Mouse (Mus musculus) heart, embryonic 16.5 days (tissue): ENCODE data around the gene Dglucy. TPM values are rescaled to one million over a fixed set of nuclear protein-coding genes. Genes with fewer than 3 reads are reported as not detected.
A peak's percentile ranks its signal among the peaks of the same experiment; 100 is the strongest.

Source experiments
- ATAC-seq: fragments of 200-750 bp; cut with Nextera tagmentation; replicated peaks from 2 replicates; pipeline ENCODE4 v1.8.0; 2017; ENCODE audit warnings: moderate number of reproducible peaks; ENCODE audit not compliant: insufficient read depth, low FRiP score; ENCODE audit errors: extremely low read depth
- H3K27ac ChIP-seq: fragments of 300-500 bp; sonication (generic); 2 replicates; pipeline ENCODE4 v1.5.1; 2014; ENCODE audit warnings: mild to moderate bottlenecking, low read length, control low read depth, moderate library complexity
- H3K27me3 ChIP-seq: fragments of 300-500 bp; sonication (generic); 2 replicates; pipeline ENCODE4 v1.6.1; 2014; ENCODE audit warnings: low read length, mixed read lengths; ENCODE audit not compliant: control insufficient read depth, insufficient read depth
- H3K36me3 ChIP-seq: fragments of 300-500 bp; sonication (generic); 2 replicates; pipeline ENCODE4 v1.6.1; 2014; ENCODE audit not compliant: control insufficient read depth, insufficient read depth
- H3K4me1 ChIP-seq: fragments of 300-500 bp; sonication (generic); 2 replicates; pipeline ENCODE4 v1.6.1; 2014; ENCODE audit warnings: low read length, mixed read lengths; ENCODE audit not compliant: control insufficient read depth, insufficient read depth
- H3K4me2 ChIP-seq: fragments of 300-500 bp; sonication (generic); 2 replicates; pipeline ENCODE4 v1.6.1; 2014; ENCODE audit warnings: low read depth, mild to moderate bottlenecking, control low read depth, low read length
- H3K4me3 ChIP-seq: fragments of 300-500 bp; sonication (generic); 2 replicates; pipeline ENCODE4 v1.5.1; 2014; ENCODE audit warnings: mild to moderate bottlenecking, control low read depth, low read length
- H3K9ac ChIP-seq: fragments of 300-500 bp; sonication (generic); 2 replicates; pipeline ENCODE4 v1.6.1; 2014; ENCODE audit warnings: low read length, control low read depth
- H3K9me3 ChIP-seq: fragments of 300-500 bp; sonication (generic); replicated peaks from 2 replicates; pipeline ENCODE4 v1.6.1; 2016; ENCODE audit warnings: low read length; ENCODE audit not compliant: control insufficient read depth
- WGBS: fragments of 180-500 bp; shearing (Covaris S2); extraction: QIAGEN DNeasy Blood & Tissue Kit; methylation state at CpG from one replicate; pipeline ENCODE4 v1.1.7; 2014; 5-methylcytosine and 5-hydroxymethylcytosine counted together
- polyA plus RNA-seq: library from polyadenylated mRNA; unstranded; fragments of >200 nt; fragmentation: Nextera tagmentation; extraction: Ambion mirVana; gene quantifications from 2 replicates; pipeline ENCODE4 v1.2.1, GENCODE M21; 2015

Gene Dglucy
- polyA plus RNA-seq, 1 experiment from 2014 or later: 6.3 TPM

DNA sequence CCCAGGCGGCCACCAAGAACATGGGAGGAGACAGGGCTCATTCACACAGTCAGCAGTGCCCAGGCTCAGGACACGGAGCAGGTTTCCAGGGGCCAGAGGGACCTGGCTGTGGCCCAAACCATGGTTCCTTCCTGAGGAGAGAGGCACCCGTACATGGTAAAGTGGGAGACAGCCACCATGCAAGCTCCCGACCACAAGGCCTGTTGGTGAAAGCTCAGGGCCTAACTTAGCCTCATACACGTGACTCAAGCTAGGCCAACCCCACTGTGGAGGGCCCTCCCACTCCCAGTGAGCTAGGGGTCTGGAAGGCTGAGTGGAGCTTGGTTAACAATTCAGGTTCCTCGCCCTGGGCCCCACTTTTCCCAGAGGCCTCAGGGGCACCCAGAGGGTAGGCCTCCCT is 99.1 kb downstream of the Dglucy start:
- 64% methylated on average over 6 of the region's 6 CpGs for WGBS
- Histone ChIP-seq H3K4me1 (no peaks in the 10 kb centered on the region), H3K36me3 (no peaks in the 10 kb centered on the region), H3K27ac (no peak overlapping the region), H3K27me3 (no peaks in the 10 kb centered on the region), H3K9ac (no peak overlapping the region), H3K4me2 (no peak overlapping the region), H3K4me3 (no peak overlapping the region), H3K9me3 (no peaks in the 10 kb centered on the region)
- ATAC-seq: no peak; the same call in 1 of the 2 replicates

DNA sequence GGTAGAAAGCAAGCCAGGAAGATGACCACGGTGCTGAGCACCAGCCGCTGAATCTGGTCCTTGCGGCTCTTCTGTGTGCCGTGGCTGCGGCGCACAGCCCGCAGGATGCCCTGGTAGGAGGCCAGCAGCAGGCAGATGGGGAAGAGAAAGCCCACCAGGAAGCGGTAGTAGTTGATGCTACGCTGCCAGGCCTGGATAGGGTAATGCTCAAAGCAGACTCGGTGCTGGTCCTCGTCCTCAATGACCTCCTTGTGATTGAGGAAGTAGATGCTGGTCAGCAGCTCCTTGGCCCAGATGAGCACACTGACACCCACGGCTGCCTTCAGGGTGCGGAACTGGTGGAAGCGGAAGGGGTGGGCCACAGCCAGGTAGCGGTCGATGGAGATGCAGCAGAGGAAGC is 99.7 kb downstream of the Dglucy start:
- no peak overlapping the region for H3K27ac ChIP-seq
- no peak overlapping the region for H3K4me2 ChIP-seq
- H3K9ac ChIP-seq: no peak overlapping the region
- no peaks in the 10 kb centered on the region for H3K4me1 ChIP-seq
- no peak for ATAC-seq
- H3K36me3 ChIP-seq: no peaks in the 10 kb centered on the region
- WGBS: 89% methylated on average over 16 of the region's 16 CpGs
- no peaks in the 10 kb centered on the region for H3K9me3 ChIP-seq
- H3K27me3 ChIP-seq: no peaks in the 10 kb centered on the region
- H3K4me3 ChIP-seq: no peak overlapping the region

DNA sequence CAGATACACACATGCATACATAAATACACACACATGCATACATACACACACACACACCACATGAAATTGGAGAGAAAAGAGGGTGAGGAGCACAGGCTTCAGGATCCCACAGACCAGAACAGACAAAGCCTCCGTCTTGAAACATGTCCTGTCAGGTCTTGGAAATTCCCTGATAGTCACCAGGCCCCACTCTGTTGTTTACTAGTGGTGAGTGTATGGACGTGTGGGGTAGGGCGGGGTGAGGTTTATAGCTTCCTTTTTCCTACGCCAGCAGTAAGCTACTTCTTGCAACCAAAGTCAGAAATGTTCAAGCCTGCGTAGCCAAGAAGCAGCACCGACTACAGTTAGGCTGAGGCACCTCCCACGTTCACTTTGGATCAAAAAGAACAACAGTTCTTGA is 104.3 kb downstream of the Dglucy start:
- Histone ChIP-seq H3K4me2 (no peak overlapping the region), H3K9me3 (no peaks in the 10 kb centered on the region), H3K4me1 (0 out of 2 replicates have a peak, but pooled peaks cover 2% of the 10 kb centered on the region), H3K27ac (no peak overlapping the region; the same call in 1 of the 2 replicates), H3K27me3 (no peaks in the 10 kb centered on the region), H3K36me3 (no peaks in the 10 kb centered on the region), H3K4me3 (no peak overlapping the region), H3K9ac (no peak overlapping the region)
- WGBS: 60% methylated on average over 7 of the region's 7 CpGs
- ATAC-seq: no peak

DNA sequence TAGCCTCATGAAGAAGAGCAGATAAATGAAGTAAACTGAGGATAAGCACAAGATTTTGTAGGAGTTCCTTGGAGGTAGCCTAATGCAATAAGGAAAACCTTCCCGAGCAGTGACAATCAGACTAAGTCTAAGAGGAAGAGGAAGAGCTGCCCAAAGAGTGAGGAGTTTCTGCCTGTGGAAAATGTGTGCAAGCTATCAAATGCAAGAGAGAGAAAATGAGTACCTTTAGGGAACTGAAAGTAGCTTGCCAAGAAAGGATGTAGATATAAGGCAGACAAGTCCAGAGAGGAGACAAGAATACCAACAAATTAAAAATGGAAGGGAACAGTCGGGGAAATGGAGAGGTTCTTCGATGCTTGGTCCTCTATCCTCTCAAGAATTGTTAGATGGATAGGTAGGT is 106.7 kb downstream of the Dglucy start:
- no peak overlapping the region for H3K9ac ChIP-seq
- H3K27me3 ChIP-seq: no peaks in the 10 kb centered on the region
- no peak overlapping the region for H3K27ac ChIP-seq
- no peaks in the 10 kb centered on the region; the same call in 1 of the 2 replicates for H3K9me3 ChIP-seq
- WGBS: 80% methylated on average over 3 of the region's 3 CpGs
- H3K4me1 ChIP-seq: 0 out of 2 replicates have a peak, but pooled peaks cover 2% of the 10 kb centered on the region
- H3K4me2 ChIP-seq: no peak overlapping the region
- no peak overlapping the region for H3K4me3 ChIP-seq
- no peak for ATAC-seq
- H3K36me3 ChIP-seq: no peaks in the 10 kb centered on the region

DNA sequence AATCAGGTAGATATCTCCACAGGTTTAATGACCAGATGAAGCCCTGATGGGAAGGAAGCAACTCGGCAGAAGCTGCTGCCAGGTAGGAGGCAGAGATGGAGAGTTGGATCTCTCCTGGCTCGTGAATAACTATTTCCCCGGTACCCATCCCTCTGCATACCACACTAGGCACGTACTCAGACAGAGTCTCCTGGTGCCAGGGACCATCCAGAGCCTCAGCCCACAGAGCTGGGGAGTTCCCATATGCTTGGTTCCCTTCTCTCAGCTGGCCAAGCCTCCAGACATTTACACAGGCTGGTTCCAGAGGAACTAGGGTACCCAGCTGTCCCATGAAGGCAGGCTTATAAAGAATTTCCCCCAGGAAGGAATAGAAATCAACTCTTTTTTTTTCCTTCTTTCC is 108.0 kb downstream of the Dglucy start:
- no peaks in the 10 kb centered on the region for H3K27me3 ChIP-seq
- ATAC-seq: no peak
- 85% methylated on average over 4 of the region's 4 CpGs for WGBS

DNA sequence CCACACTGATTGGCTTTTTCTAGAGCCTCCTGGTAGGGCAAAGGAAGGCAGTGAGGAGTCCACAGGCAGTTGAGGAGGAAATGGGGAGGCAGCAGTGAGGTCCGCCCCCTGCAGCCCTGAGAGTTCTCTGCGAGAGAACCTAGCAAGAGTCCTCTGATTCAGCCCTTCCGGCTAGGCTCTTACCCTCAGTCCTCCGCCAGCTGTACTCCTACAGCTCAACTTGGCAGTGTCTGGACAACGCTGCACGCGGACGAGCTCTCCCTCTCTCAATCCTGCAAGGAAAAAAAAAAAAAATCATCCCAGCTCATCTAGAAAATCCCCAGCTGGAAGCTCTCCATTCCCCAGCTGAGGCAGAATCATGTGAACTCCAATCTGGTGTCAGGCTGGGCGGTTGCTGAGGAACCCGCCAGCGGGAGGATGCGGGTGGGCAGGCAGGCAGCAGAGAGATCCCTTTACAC is 109.0 kb downstream of the Dglucy start:
- Histone ChIP-seq H3K4me3 (no peak overlapping the region), H3K4me1 (0 out of 2 replicates have a peak, but pooled peaks cover 2% of the 10 kb centered on the region), H3K27me3 (no peaks in the 10 kb centered on the region), H3K27ac (no peak overlapping the region), H3K9me3 (no peaks in the 10 kb centered on the region; the same call in 1 of the 2 replicates), H3K36me3 (no peaks in the 10 kb centered on the region), H3K9ac (no peak overlapping the region), H3K4me2 (0 out of 2 replicates have a peak overlapping the region, but pooled peaks have one; percentile 2)
- WGBS: 26% methylated on average over 12 of the region's 12 CpGs
- ATAC-seq: peak; percentile 60

More for the DNA sequence above, 108.0 kb downstream of the Dglucy start:
- no peak overlapping the region for H3K9ac ChIP-seq
- no peaks in the 10 kb centered on the region for H3K36me3 ChIP-seq
- H3K4me1 ChIP-seq: 0 out of 2 replicates have a peak, but pooled peaks cover 2% of the 10 kb centered on the region
- no peaks in the 10 kb centered on the region; the same call in 1 of the 2 replicates for H3K9me3 ChIP-seq
- no peak overlapping the region for H3K4me3 ChIP-seq
- no peak overlapping the region for H3K27ac ChIP-seq
- H3K4me2 ChIP-seq: no peak overlapping the region

DNA sequence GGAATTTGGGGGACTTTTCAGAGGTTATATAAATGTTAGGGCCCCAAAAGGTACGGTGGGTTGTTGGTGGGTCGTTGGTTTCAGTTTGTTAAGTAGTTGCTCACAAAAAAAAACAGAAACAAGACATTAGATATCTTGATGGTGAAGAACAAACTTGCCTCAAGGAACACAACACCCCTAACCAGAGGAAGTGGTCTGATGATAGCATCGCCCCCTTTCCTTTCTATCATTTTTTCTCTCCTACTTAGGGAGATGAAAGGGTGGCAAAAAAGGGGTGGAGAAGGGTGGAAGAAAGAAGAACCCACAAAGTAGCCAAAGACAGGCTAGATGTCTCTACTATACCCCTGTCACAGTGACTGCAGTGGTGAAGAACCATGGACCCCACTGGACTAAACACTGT is 111.7 kb downstream of the Dglucy start:
- no peaks in the 10 kb centered on the region; the same call in 1 of the 2 replicates for H3K9me3 ChIP-seq
- no peak overlapping the region for H3K4me3 ChIP-seq
- 82% methylated on average over 3 of the region's 3 CpGs for WGBS
- no peak overlapping the region for H3K4me2 ChIP-seq
- H3K4me1 ChIP-seq: 0 out of 2 replicates have a peak, but pooled peaks cover 2% of the 10 kb centered on the region
- H3K27ac ChIP-seq: no peak overlapping the region
- no peak overlapping the region for H3K9ac ChIP-seq
- no peaks in the 10 kb centered on the region for H3K27me3 ChIP-seq
- H3K36me3 ChIP-seq: no peaks in the 10 kb centered on the region
- no peak for ATAC-seq

DNA sequence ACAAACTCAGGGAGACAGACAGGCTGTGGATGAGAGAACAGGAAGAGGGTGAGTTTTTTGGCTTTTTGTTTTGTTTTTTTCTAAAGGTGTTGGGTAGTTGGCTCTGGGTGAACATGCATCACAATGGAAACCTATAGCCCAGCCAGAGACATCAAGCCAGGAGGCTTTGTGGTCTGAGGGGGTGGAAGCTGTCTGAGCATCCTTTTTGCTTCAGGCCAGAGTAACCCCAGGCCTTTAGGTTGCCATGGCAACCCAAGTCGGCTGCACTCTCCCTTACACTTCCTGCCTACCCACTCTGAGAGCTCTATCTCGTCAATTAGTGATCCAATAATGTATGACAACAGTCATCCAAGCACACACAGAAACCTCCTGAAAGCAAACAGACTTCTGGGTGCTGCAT is 116.6 kb downstream of the Dglucy start:
- peaks cover 25% of the 10 kb centered on the region for H3K27me3 ChIP-seq
- WGBS: 13% methylated on average over 2 of the region's 2 CpGs
- H3K4me3 ChIP-seq: no peak overlapping the region
- peaks cover 10% of the 10 kb centered on the region for H3K4me1 ChIP-seq
- no peaks in the 10 kb centered on the region for H3K36me3 ChIP-seq
- H3K27ac ChIP-seq: no peak overlapping the region
- no peak overlapping the region for H3K9ac ChIP-seq
- H3K4me2 ChIP-seq: no peak overlapping the region
- H3K9me3 ChIP-seq: no peaks in the 10 kb centered on the region
- no peak for ATAC-seq

DNA sequence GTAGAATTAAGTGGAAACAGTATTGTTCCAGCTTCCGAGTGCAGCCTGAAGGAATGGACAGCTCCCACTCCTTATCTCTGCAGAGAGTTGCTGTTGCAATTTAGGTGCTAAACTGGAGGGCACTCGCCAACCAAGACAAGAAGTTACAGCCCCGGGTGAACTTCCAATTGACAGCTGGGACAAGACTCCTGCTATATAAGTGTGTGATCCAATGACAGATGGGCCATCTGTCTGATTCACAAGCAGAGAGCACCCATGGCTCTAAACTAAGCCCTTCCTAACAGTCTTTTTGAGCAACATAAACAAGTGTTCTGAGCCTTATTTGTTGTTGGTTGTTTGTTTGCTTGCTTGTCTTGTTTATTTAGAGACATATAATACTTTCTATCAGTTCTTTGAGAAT is 117.8 kb downstream of the Dglucy start:
- H3K4me3 ChIP-seq: no peak overlapping the region
- H3K27ac ChIP-seq: no peak overlapping the region
- WGBS: 20% methylated on average over 3 of the region's 3 CpGs
- H3K27me3 ChIP-seq: peaks cover 29% of the 10 kb centered on the region
- H3K9ac ChIP-seq: no peak overlapping the region
- ATAC-seq: no peak
- H3K36me3 ChIP-seq: no peaks in the 10 kb centered on the region
- no peak overlapping the region for H3K4me2 ChIP-seq
- H3K4me1 ChIP-seq: peaks cover 10% of the 10 kb centered on the region
- H3K9me3 ChIP-seq: no peaks in the 10 kb centered on the region
